Mouse (Mus musculus): ENCODE data around the gene Sypl2.

DNA sequence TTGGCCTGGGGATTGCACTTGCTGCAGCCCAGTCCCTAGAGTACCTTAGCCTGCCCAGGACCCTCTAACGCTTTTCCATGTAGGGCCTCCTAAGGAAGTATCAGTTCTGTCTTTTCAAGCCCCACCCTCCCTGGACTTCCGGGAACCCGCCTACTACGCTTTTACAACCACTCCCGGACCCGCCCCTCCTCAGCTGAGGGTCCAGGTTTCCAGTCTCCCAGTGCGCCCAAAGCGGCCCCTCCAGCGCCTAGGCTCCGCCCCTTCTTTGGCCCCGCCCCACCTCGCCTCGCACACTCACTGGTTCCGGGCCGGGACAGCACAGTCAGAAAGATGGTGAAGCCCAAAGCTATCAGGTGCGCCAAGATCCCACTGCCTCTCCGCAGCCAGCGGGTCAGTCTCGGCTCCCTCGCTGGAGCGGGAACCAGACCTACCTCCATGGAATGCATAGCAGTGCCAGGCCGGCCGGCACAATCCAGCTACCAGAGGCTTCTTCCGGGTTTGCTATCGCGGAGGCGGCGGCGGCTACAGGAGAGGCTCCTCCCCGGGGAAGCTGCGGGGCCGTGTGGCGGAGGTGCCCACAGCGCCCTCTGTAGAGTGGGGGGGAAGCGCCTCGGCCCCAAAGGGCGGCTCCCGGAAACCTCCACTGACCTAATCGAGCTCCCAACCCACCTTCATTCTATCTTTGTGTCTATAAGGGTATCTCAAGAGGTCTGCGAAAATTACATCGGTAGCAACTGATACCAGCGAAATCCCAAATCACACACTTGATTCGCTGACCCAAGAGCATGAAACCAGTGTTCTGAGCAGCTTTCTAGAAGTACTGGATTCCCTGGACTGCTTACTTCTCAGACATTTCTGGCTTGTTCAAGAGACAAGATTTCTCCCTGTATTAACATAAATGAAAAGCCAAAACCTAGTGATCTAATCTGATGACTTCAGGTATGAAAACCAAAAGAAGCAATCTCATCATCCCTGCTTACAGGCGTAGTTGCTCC, 25.8 kb downstream of the Sypl2 start, which contains the start of gene Cyb561d1:
- TF ChIP-seq CTCF (conservative IDR thresholded peaks at IDR 0.05; ENCODE audit: insufficient read depth, insufficient read length, low read depth, low read length) (peak; percentile 53), POLR2A (IDR thresholded peaks at IDR 0.05; ENCODE audit: low read depth, low read length) (peak; percentile 55)
